Mouse (Mus musculus): Measurements from ENCODE around the gene Pde1c. TPM values are rescaled to one million over a fixed set of nuclear protein-coding genes. Genes with fewer than 3 reads are reported as not detected.

Gene Pde1c
- total RNA-seq, 2 experiments from 2014 or later = 3.1 to 6.3 TPM

GRCm38 (mm10) chr6:56168736-56169135 is 400.2 kb downstream of the Pde1c start:
- Histone ChIP-seq H3K27ac (no peak overlapping the region), H3K4me3 (no peak overlapping the region)
- intact Hi-C loops (cut with DNase I) = loop anchor here (10.0 kb wide), 2 partner anchors 106 to 256 kb away; no protein-coding TSS in a partner anchor
- no peak for TF ChIP-seq CTCF (IDR thresholded peaks at IDR 0.05)
- peak in 1 of 2 experiments; percentile 17 for DNase-seq (ENCODE audit: extremely low spot score in 1 of 2, low spot score in 2 of 2)

- Histone ChIP-seq H3K27ac (no peak overlapping the region), H3K4me3 (no peak overlapping the region)
- intact Hi-C loops (cut with DNase I) = no loop called here
- DNase-seq (ENCODE audit: extremely low spot score in 1 of 2, low spot score in 2 of 2) = no peak
- TF ChIP-seq CTCF (IDR thresholded peaks at IDR 0.05) = no peak
Observed at GRCm38 (mm10) chr6:56158217-56158616, 410.7 kb downstream of the Pde1c start.

GRCm38 (mm10) chr6:56156836-56157235 is 412.1 kb downstream of the Pde1c start:
- Histone ChIP-seq H3K4me3 (no peak overlapping the region), H3K27ac (no peak overlapping the region)
- no peak for TF ChIP-seq CTCF (IDR thresholded peaks at IDR 0.05)
- intact Hi-C loops (cut with DNase I) = no loop called here
- DNase-seq (ENCODE audit: extremely low spot score in 1 of 2, low spot score in 2 of 2) = no peak

GRCm38 (mm10) chr6:56130493-56131159 is 438.3 kb downstream of the Pde1c start:
- DNase-seq (ENCODE audit: extremely low spot score in 1 of 2, low spot score in 2 of 2) = no peak

GRCm38 (mm10) chr6:56099520-56100101 is 469.3 kb downstream of the Pde1c start:
- H3K27ac ChIP-seq = no peak overlapping the region
- intact Hi-C loops (cut with DNase I) = no loop called here
- no peak overlapping the region for H3K4me3 ChIP-seq
- no peak for DNase-seq (ENCODE audit: extremely low spot score in 1 of 2, low spot score in 2 of 2)
- no peak for TF ChIP-seq CTCF (IDR thresholded peaks at IDR 0.05)

More at GRCm38 (mm10) chr6:56130493-56131159, 438.3 kb downstream of the Pde1c start:
- no peak overlapping the region for H3K27ac ChIP-seq
- H3K4me3 ChIP-seq = no peak overlapping the region
- no peak for TF ChIP-seq CTCF (IDR thresholded peaks at IDR 0.05)
- intact Hi-C loops (cut with DNase I) = no loop called here

GRCm38 (mm10) chr6:56098427-56098826 is 470.5 kb downstream of the Pde1c start:
- no peak for TF ChIP-seq CTCF (IDR thresholded peaks at IDR 0.05)
- intact Hi-C loops (cut with DNase I) = no loop called here
- H3K4me3 ChIP-seq = no peak overlapping the region
- no peak overlapping the region for H3K27ac ChIP-seq
- no peak for DNase-seq (ENCODE audit: extremely low spot score in 1 of 2, low spot score in 2 of 2)

- Histone ChIP-seq H3K27ac (no peak overlapping the region), H3K4me3 (no peak overlapping the region)
- intact Hi-C loops (cut with DNase I) = no loop called here
- TF ChIP-seq CTCF (IDR thresholded peaks at IDR 0.05) = no peak
- no peak for DNase-seq (ENCODE audit: extremely low spot score in 1 of 2, low spot score in 2 of 2)
Observed at GRCm38 (mm10) chr6:56076378-56076805, 492.5 kb downstream of the Pde1c start.

- intact Hi-C loops (cut with DNase I) = loop anchor here (10.0 kb wide), 1 partner anchor 376 kb away; no protein-coding TSS in a partner anchor
- Histone ChIP-seq H3K27ac (no peak overlapping the region), H3K4me3 (no peak overlapping the region)
- no peak for TF ChIP-seq CTCF (IDR thresholded peaks at IDR 0.05)
- DNase-seq (ENCODE audit: extremely low spot score in 1 of 2, low spot score in 2 of 2) = no peak
Observed at GRCm38 (mm10) chr6:56068516-56068915, 500.4 kb downstream of the Pde1c start.

- TF ChIP-seq CTCF (IDR thresholded peaks at IDR 0.05) = peak; percentile 70
- no peak overlapping the region for H3K4me3 ChIP-seq
- peak; percentile 46 to 48 for DNase-seq (ENCODE audit: extremely low spot score in 1 of 2, low spot score in 2 of 2)
- intact Hi-C loops (cut with DNase I) = loop anchor here (1.0 to 10.0 kb wide), 4 partner anchors 378 to 625 kb away; no protein-coding TSS in a partner anchor
- no peak overlapping the region for H3K27ac ChIP-seq
Observed at GRCm38 (mm10) chr6:56066632-56067282, 502.1 kb downstream of the Pde1c start.

GRCm38 (mm10) chr6:56063736-56064135 is 505.2 kb downstream of the Pde1c start:
- no peak for DNase-seq (ENCODE audit: extremely low spot score in 1 of 2, low spot score in 2 of 2)
- no peak for TF ChIP-seq CTCF (IDR thresholded peaks at IDR 0.05)
- Histone ChIP-seq H3K27ac (no peak overlapping the region), H3K4me3 (no peak overlapping the region)
- intact Hi-C loops (cut with DNase I) = loop anchor here (10.0 kb wide), 1 partner anchor 381 kb away; no protein-coding TSS in a partner anchor

GRCm38 (mm10) chr6:56049104-56049503 is 519.8 kb downstream of the Pde1c start:
- intact Hi-C loops (cut with DNase I) = loop anchor here (1.0 to 10.0 kb wide), 4 partner anchors 76 to 654 kb away; no protein-coding TSS in a partner anchor
- no peak overlapping the region for H3K4me3 ChIP-seq
- no peak overlapping the region for H3K27ac ChIP-seq
- no peak for DNase-seq (ENCODE audit: extremely low spot score in 1 of 2, low spot score in 2 of 2)
- peak; percentile 86 for TF ChIP-seq CTCF (IDR thresholded peaks at IDR 0.05)

GRCm38 (mm10) chr6:56048580-56048979 is 520.3 kb downstream of the Pde1c start:
- no peak overlapping the region for H3K27ac ChIP-seq
- TF ChIP-seq CTCF (IDR thresholded peaks at IDR 0.05) = no peak
- no peak for DNase-seq (ENCODE audit: extremely low spot score in 1 of 2, low spot score in 2 of 2)
- no peak overlapping the region for H3K4me3 ChIP-seq
- intact Hi-C loops (cut with DNase I) = loop anchor here (5.0 to 10.0 kb wide), 2 partner anchors 331 to 654 kb away; no protein-coding TSS in a partner anchor

Data from left cerebral cortex, adult 2 months (tissue).